Mouse (Mus musculus): ENCODE results near the gene Scrn3.

GRCm38 (mm10) chr2:73322991-73323390, 10.6 kb downstream of the Scrn3 start:
- TF ChIP-seq CTCF (IDR thresholded peaks at IDR 0.05; ENCODE audit: extremely low read depth, insufficient read depth, low read length) = no peak
- no peak for TF ChIP-seq POLR2A (IDR thresholded peaks at IDR 0.05; ENCODE audit: extremely low read depth, insufficient read depth, low read length)

Data from cortical plate, adult 2 months (tissue).